Mouse (Mus musculus) erythroblast, adult 5-6 weeks (primary cell): ENCODE results near the gene Zdhhc16. TPM values are rescaled to one million over a fixed set of nuclear protein-coding genes. Genes with fewer than 3 reads are reported as not detected.

ENCODE experiments used
- ATAC-seq: replicated peaks from 2 replicates; pipeline ENCODE4 v1.8.0; 2016; ENCODE audit warnings: moderate number of reproducible peaks, mild to moderate bottlenecking, moderate TSS enrichment, inconsistent platforms; ENCODE audit not compliant: poor library complexity, low FRiP score, severe bottlenecking
- total RNA-seq, 2 experiments: library from RNA; stranded (forward) in 1 of 2; stranded (reverse) in 1 of 2; fragments of 150-400 nt in 1 of 2; fragments of 200-764, 138-1000 nt in 1 of 2; gene quantifications; 2 replicates each; pipeline versions ENCODE4 v1.2.3 to v1.2.4; 2015 to 2017; ENCODE audit warnings: low replicate concordance in 2 of 2

Zdhhc16 gene
- total RNA-seq (2015; ENCODE audit: low replicate concordance) (20.2 and 22.6 TPM in 2 replicates), total RNA-seq (2017; ENCODE audit: low replicate concordance) (6.4 and 19.0 TPM in 2 replicates)

GRCm38 (mm10) chr19:41933179-41934086 is at the start of gene Zdhhc16, which contains the start of gene Exosc1:
Zdhhc16 (plus strand) TSS chr19:41933480.
Exosc1 (minus strand) TSS chr19:41933423.
- ATAC-seq = peak; percentile 95

GRCm38 (mm10) chr19:41883882-41884281 is 49.4 kb upstream of the Zdhhc16 start:
- ATAC-seq = no peak

DNA sequence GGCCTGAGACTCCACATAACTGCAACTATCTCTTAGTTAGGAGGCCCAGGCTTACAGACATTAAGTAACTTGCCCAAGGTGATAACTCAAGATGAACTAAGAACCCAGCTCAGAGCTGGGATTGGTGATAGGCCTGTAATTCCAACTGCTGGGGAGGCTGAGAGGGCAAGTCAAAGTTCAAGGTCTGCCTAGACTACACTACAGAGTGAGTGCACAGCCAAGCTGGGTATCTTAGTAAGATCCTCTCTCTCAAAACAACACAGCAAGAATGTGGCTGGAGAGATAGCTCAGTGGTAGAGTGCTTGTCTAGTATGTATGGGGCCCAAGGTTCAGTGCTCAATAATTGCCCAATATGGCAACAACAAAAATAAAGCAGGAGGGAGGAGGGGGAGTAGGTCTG is 45.1 kb upstream of the Zdhhc16 start:
- ATAC-seq = no peak

- ATAC-seq = no peak
Measured at GRCm38 (mm10) chr19:41894959-41895358, 38.3 kb upstream of the Zdhhc16 start.

DNA sequence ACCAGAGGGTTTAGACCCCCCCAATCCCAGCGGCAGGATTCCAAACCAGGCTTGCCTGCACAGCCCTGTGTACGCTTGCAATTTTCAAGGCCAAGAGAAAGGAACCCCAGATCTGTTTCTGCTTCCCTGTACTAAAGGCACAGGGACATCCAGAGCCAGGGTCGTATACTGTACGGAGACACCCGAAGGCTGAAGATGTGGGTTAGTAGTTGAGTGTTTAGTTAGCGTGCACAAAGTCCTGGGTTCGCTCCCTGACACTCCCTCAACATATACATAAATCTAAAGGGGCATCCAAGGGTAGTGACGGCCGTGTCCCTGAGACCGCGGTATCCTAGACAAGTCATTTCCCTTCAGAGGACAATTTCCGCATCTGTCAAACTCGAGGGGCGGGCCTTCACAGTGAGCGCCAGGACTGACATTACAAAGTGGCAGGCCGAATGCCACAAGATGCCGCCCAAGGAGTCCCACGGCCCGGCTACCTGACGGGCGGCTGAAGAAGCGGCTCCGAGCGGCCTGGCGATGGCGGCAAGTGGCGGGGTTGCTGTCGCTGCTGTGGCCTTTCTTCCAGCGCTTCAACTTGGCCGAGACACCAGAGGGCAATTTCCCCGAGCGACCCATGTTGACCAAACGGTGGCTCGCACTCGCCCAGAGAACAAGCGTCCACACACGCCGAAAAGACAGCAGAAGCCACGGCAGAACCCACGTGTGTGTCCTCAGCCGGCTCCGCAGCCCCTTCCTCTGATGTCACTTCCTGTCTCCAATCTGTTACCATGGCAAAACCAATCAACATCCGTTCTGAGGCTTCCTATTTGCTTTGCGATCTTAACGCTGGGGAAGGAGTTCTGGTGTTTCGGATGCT is 37.6 kb upstream of the Zdhhc16 start, which contains the start of gene Rrp12:
Gene Rrp12, minus strand, starts transcription at position 714 of the 859 bp plus-strand sequence.
- peak; percentile 95 for ATAC-seq

DNA sequence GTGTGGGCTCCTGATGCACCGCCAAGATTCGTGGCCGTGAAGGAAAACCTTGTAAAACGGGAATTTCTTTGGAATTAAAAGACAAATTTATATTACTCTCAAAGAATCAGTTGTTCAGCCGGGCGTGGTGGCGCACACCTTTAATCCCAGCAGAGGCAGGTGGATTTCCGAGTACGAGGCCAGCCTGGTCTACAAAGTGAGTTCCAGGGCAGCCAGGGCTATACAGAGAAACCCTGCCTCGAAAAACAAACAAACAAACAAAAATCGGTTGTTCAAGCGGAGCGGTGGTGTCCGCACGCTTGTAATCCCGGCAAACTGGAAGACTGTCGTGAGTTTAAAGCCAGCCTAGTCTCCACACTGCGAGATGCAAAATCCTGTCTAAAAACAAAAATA is 37.0 kb upstream of the Zdhhc16 start:
- no peak for ATAC-seq

DNA sequence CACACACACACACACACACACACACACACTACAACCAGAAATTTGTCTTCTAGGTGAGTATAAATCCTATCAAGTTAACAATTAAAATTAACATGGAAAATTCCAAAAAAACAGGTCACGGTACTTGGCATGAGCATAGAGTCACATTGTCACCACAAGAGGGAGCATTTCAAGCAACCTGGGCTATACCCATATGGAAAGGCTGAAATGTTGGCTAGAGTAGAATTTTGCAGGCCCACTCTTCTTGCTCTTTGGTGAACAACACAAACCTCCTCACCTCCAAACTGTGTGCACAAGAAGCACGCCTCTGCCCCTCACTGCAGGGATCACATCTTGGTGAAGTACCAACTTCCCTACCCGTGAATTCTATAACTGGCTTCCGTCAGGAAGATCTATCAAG is 34.4 kb upstream of the Zdhhc16 start:
- ATAC-seq = peak; percentile 50; the same call in 1 of the 2 replicates

- no peak for ATAC-seq
Measured at GRCm38 (mm10) chr19:41900495-41901090, 32.7 kb upstream of the Zdhhc16 start.

GRCm38 (mm10) chr19:41901696-41902095 is 31.6 kb upstream of the Zdhhc16 start:
- no peak for ATAC-seq

GRCm38 (mm10) chr19:41902848-41903593 is 30.3 kb upstream of the Zdhhc16 start:
- ATAC-seq = no peak

DNA sequence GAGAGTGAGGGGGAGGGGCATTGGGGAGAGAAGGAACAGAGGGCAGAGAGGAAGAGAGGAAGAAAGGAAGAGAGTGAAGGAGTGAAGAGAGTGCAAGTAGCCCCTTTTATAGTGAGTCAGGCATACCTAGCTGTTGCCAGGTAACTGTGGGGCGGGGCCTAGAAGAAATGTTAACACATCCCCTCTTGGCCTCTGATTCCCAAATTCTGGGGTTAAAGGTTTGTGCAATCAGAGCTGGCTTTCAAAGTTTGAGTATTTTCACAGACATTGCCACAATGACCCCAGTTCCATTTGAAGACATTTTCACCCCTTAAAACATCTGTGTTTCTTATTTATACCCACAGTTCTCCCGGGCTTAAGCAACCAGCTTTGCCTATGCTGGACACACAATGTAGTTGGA is 28.0 kb upstream of the Zdhhc16 start:
- no peak for ATAC-seq

- ATAC-seq = no peak
Measured at GRCm38 (mm10) chr19:41906311-41907078, 26.8 kb upstream of the Zdhhc16 start.

DNA sequence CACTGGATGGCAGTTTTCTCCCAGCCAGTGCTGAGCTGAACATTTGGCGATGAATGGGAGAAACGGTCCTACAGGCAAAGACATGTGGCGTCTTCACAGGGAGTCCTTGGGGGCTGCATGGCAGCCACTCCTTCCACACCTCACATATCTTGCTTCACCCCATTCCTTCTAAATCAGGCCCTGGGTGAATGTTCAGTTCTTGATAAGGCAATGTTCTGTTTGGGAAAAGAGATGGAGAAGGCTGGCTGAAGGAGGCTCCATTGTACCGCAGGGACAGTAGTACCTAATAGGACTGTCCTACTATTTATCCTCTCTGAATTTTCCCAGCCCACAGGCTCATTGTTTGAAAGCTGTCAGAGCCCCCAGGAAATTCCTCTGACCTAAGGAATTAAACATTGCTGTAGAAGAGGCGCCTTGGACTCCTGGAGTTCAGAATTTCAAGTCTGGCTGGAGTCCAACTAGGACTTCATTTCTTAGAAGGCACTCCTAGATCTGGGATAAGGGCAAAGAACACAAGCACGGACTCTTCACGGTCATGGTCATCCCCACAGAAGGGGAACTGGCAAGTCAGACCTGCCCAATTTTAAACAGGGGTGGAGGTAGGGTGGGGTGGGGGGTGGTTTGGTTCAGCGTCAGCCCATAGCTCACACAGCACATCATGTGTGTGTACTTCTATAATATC is 26.1 kb upstream of the Zdhhc16 start:
- ATAC-seq = no peak

DNA sequence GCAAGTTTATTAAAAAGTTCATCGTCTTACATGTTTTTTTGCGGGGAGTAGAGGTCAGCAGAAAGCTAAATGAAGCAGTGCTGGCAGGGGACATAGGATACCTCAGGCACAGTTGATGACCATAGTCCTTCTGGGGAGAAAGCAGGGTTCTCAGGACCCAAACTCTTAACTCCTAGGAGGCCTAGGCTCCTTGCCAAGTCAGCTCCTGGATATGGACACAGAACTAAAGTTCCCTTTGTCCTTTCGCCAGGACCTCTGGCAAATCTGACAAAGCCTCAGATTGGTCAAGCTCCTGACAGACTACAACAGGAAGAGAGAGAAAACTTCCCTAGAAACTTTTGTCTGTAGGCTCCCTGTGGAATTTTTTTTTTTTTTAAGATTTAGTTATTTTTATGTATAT is 24.5 kb upstream of the Zdhhc16 start:
- ATAC-seq = no peak

DNA sequence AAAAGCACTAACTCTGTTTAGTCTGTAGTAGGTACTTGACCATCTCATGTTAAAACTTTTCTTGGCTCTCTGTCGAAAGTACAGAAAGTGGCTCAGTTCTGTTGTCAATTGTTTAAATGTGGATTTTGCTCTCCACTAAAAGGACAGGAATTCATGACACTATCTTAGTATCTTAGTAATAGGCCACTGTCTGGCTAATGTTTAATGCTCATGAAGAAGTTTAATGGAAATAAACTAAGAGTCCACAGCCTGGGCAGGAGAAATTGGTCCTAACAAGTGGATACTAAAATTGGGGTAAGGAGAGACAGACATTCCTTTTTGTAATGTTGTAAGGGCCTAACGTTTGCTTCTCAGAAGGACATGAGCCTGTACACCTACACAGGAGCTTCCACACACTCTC is 22.9 kb upstream of the Zdhhc16 start:
- ATAC-seq = no peak

DNA sequence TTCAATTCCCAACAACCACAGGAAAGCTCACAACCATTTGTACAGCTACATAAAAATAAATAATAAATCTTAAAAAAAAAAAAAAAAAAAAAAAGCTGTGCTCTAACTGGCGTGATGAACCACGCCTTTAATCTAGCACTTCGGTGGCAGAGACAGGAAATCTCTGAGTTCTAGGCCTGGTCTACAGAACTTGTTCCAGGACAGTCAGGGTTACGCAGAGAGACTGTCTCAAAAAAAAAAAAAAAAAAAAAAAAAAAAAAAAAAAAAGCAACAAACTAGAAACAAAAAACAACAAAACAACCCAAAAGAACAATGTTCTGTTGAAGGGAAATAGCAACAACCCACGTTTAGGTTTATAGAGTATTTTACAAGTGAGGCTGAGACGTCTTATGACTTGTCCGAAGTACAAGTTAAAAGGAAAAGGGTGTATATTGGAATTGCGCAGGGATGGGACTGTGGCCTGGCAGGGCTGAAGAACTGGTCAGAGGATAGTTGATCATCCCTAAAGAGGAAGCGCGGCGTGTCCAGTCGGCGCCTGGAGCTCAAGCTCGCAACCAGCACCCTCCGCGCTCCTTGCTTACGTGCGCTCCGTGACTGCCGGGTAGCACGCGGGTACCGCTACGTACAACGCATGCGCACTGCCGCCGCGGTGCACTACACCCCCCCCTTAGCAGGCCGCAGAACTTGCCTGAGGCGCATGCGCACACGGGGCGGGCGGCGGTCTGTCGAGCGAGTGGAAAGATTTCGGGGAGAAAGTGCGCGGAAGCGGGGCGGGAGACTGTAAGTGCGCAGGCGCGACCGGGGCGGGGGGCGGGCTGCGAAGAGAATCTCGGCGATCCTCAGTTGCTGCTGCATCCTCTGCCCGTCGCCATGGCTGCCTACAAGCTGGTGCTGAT is 21.9 kb upstream of the Zdhhc16 start, which contains the start of gene Pgam1:
Gene Pgam1, plus strand, starts transcription at position 746 of the 896 bp plus-strand sequence.
- peak; percentile 96 for ATAC-seq
